Mouse (Mus musculus): Measurements from ENCODE around the gene Sgms1. TPM values are rescaled to one million over a fixed set of nuclear protein-coding genes. Genes with fewer than 3 reads are reported as not detected.

Gene Sgms1
- polyA plus RNA-seq, 1 experiment: 243 TPM

- no peaks in the 10 kb centered on the region for H3K36me3 ChIP-seq (ENCODE audit: control insufficient read depth, insufficient read depth, low read length)
- H3K4me1 ChIP-seq (ENCODE audit: control insufficient read depth, insufficient read depth, low read length): peaks cover 2% of the 10 kb centered on the region
- TF ChIP-seq POLR2A (IDR thresholded peaks at IDR 0.05; ENCODE audit: control insufficient read depth, low read depth, low read length): no peak
- TF ChIP-seq CTCF (IDR thresholded peaks at IDR 0.05; ENCODE audit: control insufficient read depth, insufficient read depth, insufficient replicate concordance, low read depth, low read length): no peak
- H3K27me3 ChIP-seq (ENCODE audit: control insufficient read depth, insufficient read depth, low read length): no peaks in the 10 kb centered on the region
- H3K4me3 ChIP-seq (ENCODE audit: control insufficient read depth, low read depth, low read length): no peak overlapping the region
- no peak overlapping the region for H3K27ac ChIP-seq (ENCODE audit: control insufficient read depth, insufficient read depth, low read depth, low read length)
These were observed 210.0 kb downstream of the Sgms1 start for GRCm38 (mm10) chr19:32179514-32179913.

DNA sequence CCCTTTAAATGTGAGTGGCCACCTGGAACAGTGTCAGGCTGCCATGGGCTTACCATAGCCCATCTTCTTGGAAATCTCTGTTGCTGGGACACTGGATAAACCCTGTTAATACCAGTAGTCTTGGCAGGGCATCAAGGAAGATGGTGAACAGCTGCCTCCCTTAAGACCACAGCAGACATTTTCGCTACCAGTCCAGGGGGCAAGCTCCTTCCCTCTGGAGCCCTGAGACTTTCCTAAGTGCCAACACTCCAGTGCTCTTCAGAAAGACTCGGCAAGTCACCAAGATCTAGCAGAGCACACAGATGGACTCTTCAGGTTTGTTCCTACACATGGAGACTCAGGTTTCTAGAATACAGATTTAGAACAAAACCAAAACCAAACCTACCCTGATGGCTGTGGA is 211.4 kb downstream of the Sgms1 start:
- no peak for TF ChIP-seq POLR2A (IDR thresholded peaks at IDR 0.05; ENCODE audit: control insufficient read depth, low read depth, low read length)
- TF ChIP-seq CTCF (IDR thresholded peaks at IDR 0.05; ENCODE audit: control insufficient read depth, insufficient read depth, insufficient replicate concordance, low read depth, low read length): no peak
- Histone ChIP-seq H3K27me3 (ENCODE audit: control insufficient read depth, insufficient read depth, low read length) (no peaks in the 10 kb centered on the region), H3K4me3 (ENCODE audit: control insufficient read depth, low read depth, low read length) (no peak overlapping the region), H3K27ac (ENCODE audit: control insufficient read depth, insufficient read depth, low read depth, low read length) (no peak overlapping the region), H3K36me3 (ENCODE audit: control insufficient read depth, insufficient read depth, low read length) (no peaks in the 10 kb centered on the region), H3K4me1 (ENCODE audit: control insufficient read depth, insufficient read depth, low read length) (peaks cover 2% of the 10 kb centered on the region)

GRCm38 (mm10) chr19:32176458-32176857 is 213.1 kb downstream of the Sgms1 start:
- H3K4me3 ChIP-seq (ENCODE audit: control insufficient read depth, low read depth, low read length): no peak overlapping the region
- no peaks in the 10 kb centered on the region for H3K27me3 ChIP-seq (ENCODE audit: control insufficient read depth, insufficient read depth, low read length)
- TF ChIP-seq CTCF (IDR thresholded peaks at IDR 0.05; ENCODE audit: control insufficient read depth, insufficient read depth, insufficient replicate concordance, low read depth, low read length): no peak
- H3K4me1 ChIP-seq (ENCODE audit: control insufficient read depth, insufficient read depth, low read length): no peaks in the 10 kb centered on the region; the same call in 1 of the 2 replicates
- H3K36me3 ChIP-seq (ENCODE audit: control insufficient read depth, insufficient read depth, low read length): no peaks in the 10 kb centered on the region
- H3K27ac ChIP-seq (ENCODE audit: control insufficient read depth, insufficient read depth, low read depth, low read length): no peak overlapping the region

DNA sequence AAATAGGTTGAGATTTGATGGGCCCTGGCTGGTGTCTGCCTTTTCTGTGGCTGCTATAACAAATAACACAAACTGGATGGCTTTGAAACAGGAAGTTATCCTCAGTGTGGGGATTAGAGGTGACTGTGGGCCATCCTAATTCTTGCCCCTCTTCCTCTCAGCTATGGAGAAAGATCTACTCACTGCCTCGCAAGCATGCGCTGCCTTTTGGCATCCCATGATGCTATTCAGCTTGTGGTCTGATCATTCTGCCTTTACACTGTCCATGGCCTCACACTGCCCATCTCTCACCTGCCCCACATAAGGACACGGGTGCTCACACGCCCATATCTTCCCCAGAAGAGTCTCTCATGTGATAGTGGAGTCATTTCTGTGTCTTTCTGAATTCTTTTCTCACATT is 213.5 kb downstream of the Sgms1 start:
- Histone ChIP-seq H3K4me1 (ENCODE audit: control insufficient read depth, insufficient read depth, low read length) (no peaks in the 10 kb centered on the region; the same call in 1 of the 2 replicates), H3K27me3 (ENCODE audit: control insufficient read depth, insufficient read depth, low read length) (no peaks in the 10 kb centered on the region), H3K4me3 (ENCODE audit: control insufficient read depth, low read depth, low read length) (no peak overlapping the region), H3K36me3 (ENCODE audit: control insufficient read depth, insufficient read depth, low read length) (no peaks in the 10 kb centered on the region), H3K27ac (ENCODE audit: control insufficient read depth, insufficient read depth, low read depth, low read length) (no peak overlapping the region)
- TF ChIP-seq POLR2A (IDR thresholded peaks at IDR 0.05; ENCODE audit: control insufficient read depth, low read depth, low read length): no peak
- TF ChIP-seq CTCF (IDR thresholded peaks at IDR 0.05; ENCODE audit: control insufficient read depth, insufficient read depth, insufficient replicate concordance, low read depth, low read length): no peak

- no peaks in the 10 kb centered on the region for H3K27me3 ChIP-seq (ENCODE audit: control insufficient read depth, insufficient read depth, low read length)
- H3K4me3 ChIP-seq (ENCODE audit: control insufficient read depth, low read depth, low read length): no peak overlapping the region
- H3K4me1 ChIP-seq (ENCODE audit: control insufficient read depth, insufficient read depth, low read length): no peaks in the 10 kb centered on the region; the same call in 1 of the 2 replicates
- H3K27ac ChIP-seq (ENCODE audit: control insufficient read depth, insufficient read depth, low read depth, low read length): no peak overlapping the region
- TF ChIP-seq CTCF (IDR thresholded peaks at IDR 0.05; ENCODE audit: control insufficient read depth, insufficient read depth, insufficient replicate concordance, low read depth, low read length) (no peak), POLR2A (IDR thresholded peaks at IDR 0.05; ENCODE audit: control insufficient read depth, low read depth, low read length) (no peak)
- H3K36me3 ChIP-seq (ENCODE audit: control insufficient read depth, insufficient read depth, low read length): no peaks in the 10 kb centered on the region
These were observed 214.5 kb downstream of the Sgms1 start for GRCm38 (mm10) chr19:32175013-32175412.

DNA sequence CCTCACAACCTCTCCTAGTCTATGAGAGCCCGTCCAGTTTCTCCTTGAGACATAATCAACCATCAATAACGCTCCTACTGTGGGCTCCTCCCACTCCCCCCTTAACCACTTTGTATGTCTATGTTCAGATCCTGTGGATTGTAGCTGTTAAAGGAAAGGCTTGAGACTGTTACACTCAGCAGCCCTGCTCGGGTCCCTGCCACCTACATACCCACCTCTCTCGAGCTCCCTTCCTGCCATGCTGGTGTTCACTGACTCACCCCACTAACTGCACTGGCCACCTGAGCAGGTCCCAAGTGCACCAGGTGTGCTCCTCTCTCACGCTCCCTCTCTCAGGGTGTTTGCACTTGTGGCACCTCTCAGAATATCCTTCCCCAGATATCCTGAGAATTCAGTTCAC is 215.0 kb downstream of the Sgms1 start:
- no peaks in the 10 kb centered on the region for H3K4me1 ChIP-seq (ENCODE audit: control insufficient read depth, insufficient read depth, low read length)
- no peak overlapping the region for H3K4me3 ChIP-seq (ENCODE audit: control insufficient read depth, low read depth, low read length)
- no peak overlapping the region for H3K27ac ChIP-seq (ENCODE audit: control insufficient read depth, insufficient read depth, low read depth, low read length)
- H3K36me3 ChIP-seq (ENCODE audit: control insufficient read depth, insufficient read depth, low read length): no peaks in the 10 kb centered on the region
- TF ChIP-seq POLR2A (IDR thresholded peaks at IDR 0.05; ENCODE audit: control insufficient read depth, low read depth, low read length) (no peak), CTCF (IDR thresholded peaks at IDR 0.05; ENCODE audit: control insufficient read depth, insufficient read depth, insufficient replicate concordance, low read depth, low read length) (no peak)
- no peaks in the 10 kb centered on the region for H3K27me3 ChIP-seq (ENCODE audit: control insufficient read depth, insufficient read depth, low read length)

DNA sequence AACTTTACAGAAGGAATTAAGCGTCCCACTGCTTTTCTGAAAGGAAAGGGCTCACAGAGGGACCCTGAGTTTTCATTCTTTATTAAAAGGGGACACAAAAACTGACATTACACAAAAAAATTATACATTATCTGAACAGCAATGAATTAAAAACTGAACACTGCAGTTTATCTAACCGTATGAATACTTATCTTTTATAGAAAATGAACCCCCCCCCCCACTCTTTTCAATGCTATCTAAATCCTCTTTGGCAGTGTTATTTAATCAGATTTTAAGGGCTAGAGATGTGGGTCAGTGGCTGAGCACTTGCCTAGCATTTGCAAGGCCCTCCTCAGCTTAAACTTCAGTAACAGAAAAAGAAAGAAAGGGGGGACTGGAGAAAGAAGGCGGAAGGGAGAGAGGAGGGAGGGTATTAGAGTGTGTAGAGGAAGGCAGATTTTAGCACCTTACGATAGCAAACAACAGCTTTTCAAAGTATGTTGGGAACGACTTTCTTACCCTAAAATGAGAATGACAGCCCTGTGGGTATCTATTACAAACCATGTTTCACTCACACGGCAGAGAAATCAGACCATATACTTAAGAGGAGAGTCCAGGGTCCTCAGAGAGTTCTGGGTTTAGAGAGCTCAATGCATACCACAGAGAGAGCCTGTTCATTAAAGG is 215.9 kb downstream of the Sgms1 start:
- TF ChIP-seq CTCF (IDR thresholded peaks at IDR 0.05; ENCODE audit: control insufficient read depth, insufficient read depth, insufficient replicate concordance, low read depth, low read length) (no peak), POLR2A (IDR thresholded peaks at IDR 0.05; ENCODE audit: control insufficient read depth, low read depth, low read length) (no peak)
- no peak overlapping the region for H3K27ac ChIP-seq (ENCODE audit: control insufficient read depth, insufficient read depth, low read depth, low read length)
- H3K4me1 ChIP-seq (ENCODE audit: control insufficient read depth, insufficient read depth, low read length): no peaks in the 10 kb centered on the region
- H3K36me3 ChIP-seq (ENCODE audit: control insufficient read depth, insufficient read depth, low read length): no peaks in the 10 kb centered on the region
- H3K4me3 ChIP-seq (ENCODE audit: control insufficient read depth, low read depth, low read length): no peak overlapping the region
- no peaks in the 10 kb centered on the region for H3K27me3 ChIP-seq (ENCODE audit: control insufficient read depth, insufficient read depth, low read length)

All from testis, adult 2 months (tissue).